Mouse (Mus musculus): Measurements from ENCODE around the gene Gm45213. TPM values are rescaled to one million over a fixed set of nuclear protein-coding genes. Genes with fewer than 3 reads are reported as not detected.
"Not testable (repeated sequence)": the region's sequence is repeated elsewhere in the genome, so short reads cannot be mapped to it uniquely, and the experiment has no call there.

Gene Gm45213
- total and polyA plus RNA-seq, 2 experiments from 2014 or later = not detected

- H3K27me3 ChIP-seq (ENCODE audit: insufficient read depth, low read length) = no peaks in the 10 kb centered on the region
- H3K27ac ChIP-seq (ENCODE audit: low read depth, low read length) = no peak overlapping the region
- TF ChIP-seq CTCF (IDR thresholded peaks at IDR 0.05; ENCODE audit: low read depth) = no peak
- H3K4me1 ChIP-seq (ENCODE audit: insufficient read depth) = no peaks in the 10 kb centered on the region
- WGBS = 88% methylated on average over 4 of the region's 4 CpGs
- ATAC-seq (no peak), DNase-seq (no peak)
- H3K4me2 ChIP-seq (ENCODE audit: low read depth) = no peak overlapping the region
- no peaks in the 10 kb centered on the region for H3K36me3 ChIP-seq (ENCODE audit: insufficient read depth)
- no peak overlapping the region for H3K4me3 ChIP-seq (ENCODE audit: low read depth, low read length)
- H3K9me3 ChIP-seq (ENCODE audit: low read length) = no peaks in the 10 kb centered on the region
- no peak overlapping the region for H3K9ac ChIP-seq
Measured at GRCm38 (mm10) chr7:66053946-66054483, 10.6 kb downstream of the Gm45213 start.

GRCm38 (mm10) chr7:66055356-66055755 is 12.0 kb downstream of the Gm45213 start:
- H3K4me1 ChIP-seq (ENCODE audit: insufficient read depth); H3K4me2 ChIP-seq (ENCODE audit: low read depth); H3K27ac ChIP-seq (ENCODE audit: low read depth, low read length); ATAC-seq; H3K9me3 ChIP-seq (ENCODE audit: low read length); H3K27me3 ChIP-seq (ENCODE audit: insufficient read depth, low read length); H3K4me3 ChIP-seq (ENCODE audit: low read depth, low read length); H3K36me3 ChIP-seq (ENCODE audit: insufficient read depth); H3K9ac ChIP-seq: not testable (repeated sequence)
- 4% methylated on average over 2 of the region's 2 CpGs for WGBS
- DNase-seq = peak; percentile 60
- peak; percentile 82 for TF ChIP-seq CTCF (IDR thresholded peaks at IDR 0.05; ENCODE audit: low read depth)

GRCm38 (mm10) chr7:66058703-66059102 is 15.3 kb downstream of the Gm45213 start, which contains the start of gene Snrpa1:
TSS of gene Snrpa1 (plus strand) at chr7:66059003.
- Histone ChIP-seq H3K27me3 (ENCODE audit: insufficient read depth, low read length) (no peaks in the 10 kb centered on the region), H3K9me3 (ENCODE audit: low read length) (no peaks in the 10 kb centered on the region), H3K4me3 (ENCODE audit: low read depth, low read length) (peak within 1 kb of the TSS; percentile 97; the same call in 1 of the 2 replicates), H3K4me2 (ENCODE audit: low read depth) (peak within 1 kb of the TSS; percentile 72), H3K36me3 (ENCODE audit: insufficient read depth) (peaks cover 8% of the 10 kb centered on the region; the same call in 1 of the 2 replicates), H3K9ac (peak within 1 kb of the TSS; percentile 85; the same call in 1 of the 2 replicates), H3K27ac (ENCODE audit: low read depth, low read length) (no peak within 1 kb of the TSS), H3K4me1 (ENCODE audit: insufficient read depth) (0 out of 2 replicates have a peak, but pooled peaks cover 7% of the 10 kb centered on the region)
- no peak for TF ChIP-seq CTCF (IDR thresholded peaks at IDR 0.05; ENCODE audit: low read depth)
- 100% methylated on average over 1 of the region's 1 CpGs for WGBS
- no peak for ATAC-seq
- DNase-seq = no peak

- Histone ChIP-seq H3K27me3 (ENCODE audit: insufficient read depth, low read length) (no peaks in the 10 kb centered on the region), H3K4me1 (ENCODE audit: insufficient read depth) (0 out of 2 replicates have a peak, but pooled peaks cover 7% of the 10 kb centered on the region), H3K9me3 (ENCODE audit: low read length) (no peaks in the 10 kb centered on the region), H3K4me2 (ENCODE audit: low read depth) (peak overlapping the region; percentile 72), H3K36me3 (ENCODE audit: insufficient read depth) (peaks cover 18% of the 10 kb centered on the region), H3K4me3 (ENCODE audit: low read depth, low read length) (peak overlapping the region; percentile 97), H3K9ac (peak overlapping the region; percentile 85), H3K27ac (ENCODE audit: low read depth, low read length) (peak overlapping the region; percentile 57)
- TF ChIP-seq CTCF (IDR thresholded peaks at IDR 0.05; ENCODE audit: low read depth) = peak; percentile 42
- 1% methylated on average over 64 of the region's 64 CpGs for WGBS
- DNase-seq (peak; percentile 92), ATAC-seq (peak; percentile 98)
Measured at GRCm38 (mm10) chr7:66060066-66060956, 16.9 kb downstream of the Gm45213 start.

- TF ChIP-seq CTCF (IDR thresholded peaks at IDR 0.05; ENCODE audit: low read depth) = no peak
- DNase-seq (no peak), ATAC-seq (no peak)
- 0 out of 2 replicates have a peak, but pooled peaks cover 7% of the 10 kb centered on the region for H3K4me1 ChIP-seq (ENCODE audit: insufficient read depth)
- H3K36me3 ChIP-seq (ENCODE audit: insufficient read depth) = peaks cover 24% of the 10 kb centered on the region
- peak overlapping the region; percentile 72 for H3K4me2 ChIP-seq (ENCODE audit: low read depth)
- H3K4me3 ChIP-seq (ENCODE audit: low read depth, low read length) = peak overlapping the region; percentile 97
- peak overlapping the region; percentile 85 for H3K9ac ChIP-seq
- no peak overlapping the region for H3K27ac ChIP-seq (ENCODE audit: low read depth, low read length)
- H3K9me3 ChIP-seq (ENCODE audit: low read length) = no peaks in the 10 kb centered on the region
- WGBS = 1% methylated on average over 14 of the region's 14 CpGs
- no peaks in the 10 kb centered on the region for H3K27me3 ChIP-seq (ENCODE audit: insufficient read depth, low read length)
Measured at GRCm38 (mm10) chr7:66061057-66061456, 17.7 kb downstream of the Gm45213 start.

GRCm38 (mm10) chr7:66076411-66076810 is 33.0 kb downstream of the Gm45213 start:
- peaks cover 43% of the 10 kb centered on the region for H3K36me3 ChIP-seq (ENCODE audit: insufficient read depth)
- peak; percentile 56 for DNase-seq

More at GRCm38 (mm10) chr7:66076411-66076810, 33.0 kb downstream of the Gm45213 start:
- 58% methylated on average over 2 of the region's 2 CpGs for WGBS
- H3K9ac ChIP-seq = no peak overlapping the region
- no peaks in the 10 kb centered on the region for H3K27me3 ChIP-seq (ENCODE audit: insufficient read depth, low read length)
- H3K4me1 ChIP-seq (ENCODE audit: insufficient read depth) = peaks cover 4% of the 10 kb centered on the region; the same call in 1 of the 2 replicates
- H3K27ac ChIP-seq (ENCODE audit: low read depth, low read length) = no peak overlapping the region
- no peak for ATAC-seq
- no peak overlapping the region for H3K4me2 ChIP-seq (ENCODE audit: low read depth)
- TF ChIP-seq CTCF (IDR thresholded peaks at IDR 0.05; ENCODE audit: low read depth) = no peak
- no peak overlapping the region for H3K4me3 ChIP-seq (ENCODE audit: low read depth, low read length)
- H3K9me3 ChIP-seq (ENCODE audit: low read length) = no peaks in the 10 kb centered on the region
